Mouse (Mus musculus): Measurements from ENCODE around the gene Slc17a5. TPM values are rescaled to one million over a fixed set of nuclear protein-coding genes. Genes with fewer than 3 reads are reported as not detected.

Gene Slc17a5
- polyA plus RNA-seq (2015; fragmentation: Nextera tagmentation; extraction: Ambion mirVana): 15.3 and 15.6 TPM in 2 replicates

GRCm38 (mm10) chr9:78587914-78588313, at the start of gene Slc17a5:
Gene Slc17a5, minus strand, starts transcription at chr9:78588041.

DNA sequence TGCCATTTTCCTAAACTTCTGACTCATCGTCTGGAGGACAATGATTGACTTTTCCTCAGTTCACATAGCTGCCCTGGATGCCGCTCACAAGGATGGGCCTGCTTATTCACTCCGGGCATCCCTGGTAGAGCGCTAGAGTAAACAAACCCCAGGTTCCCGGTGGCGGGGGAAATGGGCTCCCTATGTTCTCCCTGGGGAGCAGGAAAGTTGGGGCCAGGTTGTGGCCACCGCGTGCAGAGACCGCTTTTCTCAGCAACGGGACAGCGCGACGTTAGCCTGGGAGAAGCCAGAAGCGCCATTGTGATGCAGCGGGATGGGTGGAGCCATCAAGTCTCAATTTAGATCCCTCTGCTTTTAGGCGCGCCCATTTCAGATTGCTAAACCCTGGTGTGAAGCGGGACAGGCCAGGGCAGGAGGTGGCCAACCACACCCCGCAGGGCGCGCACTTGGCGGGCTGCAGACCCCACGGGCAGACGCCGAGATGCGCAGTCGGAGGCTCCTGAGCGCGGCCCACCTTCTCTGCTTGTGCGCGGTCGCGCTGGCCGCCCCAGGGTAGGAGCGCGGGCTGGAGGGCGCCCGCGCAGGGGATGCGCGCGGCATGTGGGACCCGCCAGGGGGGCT, 27.7 kb upstream of the Slc17a5 start, which contains the start of gene Cd109:
Gene Cd109 (plus strand): TSS at position 146 of the 621 bp plus-strand sequence.

DNA sequence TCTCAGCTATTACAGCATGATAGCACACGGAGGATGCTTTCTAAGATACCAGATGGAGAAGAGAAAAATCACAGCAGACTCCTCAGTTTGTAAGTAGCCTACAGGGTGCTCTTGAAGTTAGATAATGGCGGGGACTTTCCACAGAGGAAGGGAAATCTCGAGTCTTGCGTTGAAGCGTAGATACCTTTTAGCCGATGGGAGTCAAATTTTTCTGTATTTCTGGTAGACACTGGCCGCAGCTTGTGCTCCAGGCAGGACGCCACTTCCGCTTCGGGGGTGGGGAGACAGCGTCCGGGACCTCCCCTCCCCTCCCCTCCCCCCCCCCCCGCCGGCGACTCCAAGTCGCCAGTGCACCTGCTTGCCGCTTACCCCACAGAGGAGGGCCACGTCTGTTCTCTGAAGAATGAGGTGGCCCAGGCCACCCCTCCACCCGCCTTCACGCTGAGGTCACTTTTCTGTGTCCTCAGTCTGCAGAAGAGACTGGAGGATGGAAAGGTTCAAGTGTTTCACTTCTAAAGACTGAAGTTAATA, 98.9 kb downstream of the Slc17a5 start, which contains the start of gene Eef1a1:
Gene Eef1a1 (minus strand): TSS at position 262 of the 531 bp plus-strand sequence.

Other genes with a start within 250 kb of the Slc17a5 start
- gene Gsta2, start 232.3 kb downstream of the Slc17a5 start, polyA plus RNA-seq (2015; fragmentation: Nextera tagmentation; extraction: Ambion mirVana): 0.75 and 0.82 TPM in 2 replicates
- 0.22 TPM in 1 of 2 replicates, not detected in the other for gene Dppa5a, start 219.9 kb downstream of the Slc17a5 start, polyA plus RNA-seq (2015; fragmentation: Nextera tagmentation; extraction: Ambion mirVana)
- 1.1 and 2.0 TPM in 2 replicates for gene Ooep, start 209.3 kb downstream of the Slc17a5 start, polyA plus RNA-seq (2015; fragmentation: Nextera tagmentation; extraction: Ambion mirVana)
- gene Ddx43, start 192.3 kb downstream of the Slc17a5 start, polyA plus RNA-seq (2015; fragmentation: Nextera tagmentation; extraction: Ambion mirVana): 0.11 TPM in 1 of 2 replicates, not detected in the other
- 0.99 and 1.0 TPM in 2 replicates for gene Cgas, start 144.8 kb downstream of the Slc17a5 start, polyA plus RNA-seq (2015; fragmentation: Nextera tagmentation; extraction: Ambion mirVana)
- 11.7 and 21.8 TPM in 2 replicates for gene Mto1, start 139.8 kb downstream of the Slc17a5 start, polyA plus RNA-seq (2015; fragmentation: Nextera tagmentation; extraction: Ambion mirVana)
- 0.75 and 1.5 TPM in 2 replicates for gene Gm17324, start 139.3 kb downstream of the Slc17a5 start, polyA plus RNA-seq (2015; fragmentation: Nextera tagmentation; extraction: Ambion mirVana)
- 2,814 and 3,155 TPM in 2 replicates for gene Eef1a1, start 98.9 kb downstream of the Slc17a5 start, polyA plus RNA-seq (2015; fragmentation: Nextera tagmentation; extraction: Ambion mirVana)
- 1.0 and 1.1 TPM in 2 replicates for gene Cd109, start 27.5 kb upstream of the Slc17a5 start, polyA plus RNA-seq (2015; fragmentation: Nextera tagmentation; extraction: Ambion mirVana)

All from adrenal gland, postnatal 0 days (tissue).